Mouse (Mus musculus): ENCODE results near the gene Commd4. TPM values are rescaled to one million over a fixed set of nuclear protein-coding genes. Genes with fewer than 3 reads are reported as not detected.

Gene Commd4
- polyA plus RNA-seq, 1 experiment from 2014 or later, result 161 TPM

GRCm38 (mm10) chr9:57147205-57148143 lies 10.7 kb downstream of the Commd4 start:
- H3K4me1 ChIP-seq (ENCODE audit: control insufficient read depth, insufficient read depth, low read length), result peaks cover 14% of the 10 kb centered on the region
- H3K27me3 ChIP-seq (ENCODE audit: control insufficient read depth, insufficient read depth, low read length), result no peaks in the 10 kb centered on the region
- peak overlapping the region; percentile 67 for H3K9ac ChIP-seq (replicated peaks; ENCODE audit: low read depth, low read length)
- H3K4me2 ChIP-seq (ENCODE audit: low read depth, low read length), result peak overlapping the region; percentile 80
- peak overlapping the region; percentile 90 for H3K27ac ChIP-seq (ENCODE audit: low read depth, low read length)
- H3K4me3 ChIP-seq (ENCODE audit: low read depth, low read length), result peak overlapping the region; percentile 50
- 8% methylated on average over 19 of the region's 19 CpGs for WGBS
- ATAC-seq (ENCODE audit: low read depth), result peak; percentile 39
- no peaks in the 10 kb centered on the region for H3K9me3 ChIP-seq (ENCODE audit: control insufficient read depth, low read length)
- no peaks in the 10 kb centered on the region for H3K36me3 ChIP-seq (ENCODE audit: control insufficient read depth, insufficient read depth, low read length)

GRCm38 (mm10) chr9:57146451-57147066 lies 11.6 kb downstream of the Commd4 start:
- no peak for ATAC-seq (ENCODE audit: low read depth)
- 86% methylated on average over 17 of the region's 17 CpGs for WGBS
- Histone ChIP-seq H3K27me3 (ENCODE audit: control insufficient read depth, insufficient read depth, low read length) (no peaks in the 10 kb centered on the region), H3K27ac (ENCODE audit: low read depth, low read length) (no peak overlapping the region), H3K9me3 (ENCODE audit: control insufficient read depth, low read length) (no peaks in the 10 kb centered on the region), H3K36me3 (ENCODE audit: control insufficient read depth, insufficient read depth, low read length) (0 out of 2 replicates have a peak, but pooled peaks cover under 1% of the 10 kb centered on the region), H3K4me2 (ENCODE audit: low read depth, low read length) (no peak overlapping the region; the same call in 1 of the 2 replicates), H3K4me1 (ENCODE audit: control insufficient read depth, insufficient read depth, low read length) (peaks cover 14% of the 10 kb centered on the region), H3K4me3 (ENCODE audit: low read depth, low read length) (no peak overlapping the region), H3K9ac (replicated peaks; ENCODE audit: low read depth, low read length) (no peak overlapping the region)

- peaks cover 14% of the 10 kb centered on the region; the same call in 1 of the 2 replicates for H3K36me3 ChIP-seq (ENCODE audit: control insufficient read depth, insufficient read depth, low read length)
- WGBS, result 90% methylated on average over 8 of the region's 8 CpGs
- peaks cover 14% of the 10 kb centered on the region for H3K4me1 ChIP-seq (ENCODE audit: control insufficient read depth, insufficient read depth, low read length)
Observed at GRCm38 (mm10) chr9:57144830-57145229, 13.3 kb downstream of the Commd4 start.

GRCm38 (mm10) chr9:57143212-57143611 lies 14.9 kb downstream of the Commd4 start:
- H3K4me2 ChIP-seq (ENCODE audit: low read depth, low read length), result no peak overlapping the region
- H3K4me1 ChIP-seq (ENCODE audit: control insufficient read depth, insufficient read depth, low read length), result peaks cover 9% of the 10 kb centered on the region
- H3K27ac ChIP-seq (ENCODE audit: low read depth, low read length), result no peak overlapping the region
- H3K4me3 ChIP-seq (ENCODE audit: low read depth, low read length), result no peak overlapping the region
- H3K9me3 ChIP-seq (ENCODE audit: control insufficient read depth, low read length), result no peaks in the 10 kb centered on the region
- no peak for ATAC-seq (ENCODE audit: low read depth)
- no peak overlapping the region for H3K9ac ChIP-seq (replicated peaks; ENCODE audit: low read depth, low read length)
- WGBS, result 83% methylated on average over 11 of the region's 11 CpGs
- peaks cover 26% of the 10 kb centered on the region for H3K36me3 ChIP-seq (ENCODE audit: control insufficient read depth, insufficient read depth, low read length)
- H3K27me3 ChIP-seq (ENCODE audit: control insufficient read depth, insufficient read depth, low read length), result no peaks in the 10 kb centered on the region

More at GRCm38 (mm10) chr9:57144830-57145229, 13.3 kb downstream of the Commd4 start:
- ATAC-seq (ENCODE audit: low read depth), result no peak
- Histone ChIP-seq H3K4me2 (ENCODE audit: low read depth, low read length) (no peak overlapping the region), H3K4me3 (ENCODE audit: low read depth, low read length) (no peak overlapping the region), H3K9me3 (ENCODE audit: control insufficient read depth, low read length) (no peaks in the 10 kb centered on the region), H3K27ac (ENCODE audit: low read depth, low read length) (no peak overlapping the region), H3K27me3 (ENCODE audit: control insufficient read depth, insufficient read depth, low read length) (no peaks in the 10 kb centered on the region), H3K9ac (replicated peaks; ENCODE audit: low read depth, low read length) (no peak overlapping the region)

- Histone ChIP-seq H3K27me3 (ENCODE audit: control insufficient read depth, insufficient read depth, low read length) (no peaks in the 10 kb centered on the region), H3K4me3 (ENCODE audit: low read depth, low read length) (no peak overlapping the region), H3K9ac (replicated peaks; ENCODE audit: low read depth, low read length) (no peak overlapping the region), H3K4me2 (ENCODE audit: low read depth, low read length) (no peak overlapping the region), H3K4me1 (ENCODE audit: control insufficient read depth, insufficient read depth, low read length) (peaks cover under 1% of the 10 kb centered on the region; the same call in 1 of the 2 replicates), H3K27ac (ENCODE audit: low read depth, low read length) (no peak overlapping the region), H3K36me3 (ENCODE audit: control insufficient read depth, insufficient read depth, low read length) (peaks cover 32% of the 10 kb centered on the region), H3K9me3 (ENCODE audit: control insufficient read depth, low read length) (no peaks in the 10 kb centered on the region)
- ATAC-seq (ENCODE audit: low read depth), result no peak
- WGBS, result 92% methylated on average over 17 of the region's 17 CpGs
Observed at GRCm38 (mm10) chr9:57141417-57142353, 16.4 kb downstream of the Commd4 start.

- ATAC-seq (ENCODE audit: low read depth), result 0 out of 2 replicates have a peak, but pooled peaks have one; percentile 29
- Histone ChIP-seq H3K4me1 (ENCODE audit: control insufficient read depth, insufficient read depth, low read length) (no peaks in the 10 kb centered on the region), H3K27ac (ENCODE audit: low read depth, low read length) (no peak overlapping the region), H3K4me2 (ENCODE audit: low read depth, low read length) (no peak overlapping the region), H3K4me3 (ENCODE audit: low read depth, low read length) (no peak overlapping the region), H3K9ac (replicated peaks; ENCODE audit: low read depth, low read length) (no peak overlapping the region), H3K27me3 (ENCODE audit: control insufficient read depth, insufficient read depth, low read length) (no peaks in the 10 kb centered on the region), H3K36me3 (ENCODE audit: control insufficient read depth, insufficient read depth, low read length) (peaks cover 34% of the 10 kb centered on the region), H3K9me3 (ENCODE audit: control insufficient read depth, low read length) (no peaks in the 10 kb centered on the region)
- 89% methylated on average over 5 of the region's 5 CpGs for WGBS
Observed at GRCm38 (mm10) chr9:57139571-57139970, 18.6 kb downstream of the Commd4 start.

- ATAC-seq (ENCODE audit: low read depth), result no peak
- no peak overlapping the region for H3K27ac ChIP-seq (ENCODE audit: low read depth, low read length)
- H3K4me1 ChIP-seq (ENCODE audit: control insufficient read depth, insufficient read depth, low read length), result no peaks in the 10 kb centered on the region
- H3K27me3 ChIP-seq (ENCODE audit: control insufficient read depth, insufficient read depth, low read length), result no peaks in the 10 kb centered on the region
- H3K4me3 ChIP-seq (ENCODE audit: low read depth, low read length), result no peak overlapping the region
- peaks cover 34% of the 10 kb centered on the region for H3K36me3 ChIP-seq (ENCODE audit: control insufficient read depth, insufficient read depth, low read length)
- WGBS, result 84% methylated on average over 9 of the region's 9 CpGs
- no peak overlapping the region for H3K9ac ChIP-seq (replicated peaks; ENCODE audit: low read depth, low read length)
- H3K9me3 ChIP-seq (ENCODE audit: control insufficient read depth, low read length), result no peaks in the 10 kb centered on the region
- no peak overlapping the region for H3K4me2 ChIP-seq (ENCODE audit: low read depth, low read length)
Observed at GRCm38 (mm10) chr9:57139110-57139509, 19.0 kb downstream of the Commd4 start.

GRCm38 (mm10) chr9:57138507-57138906 lies 19.6 kb downstream of the Commd4 start:
- Histone ChIP-seq H3K9me3 (ENCODE audit: control insufficient read depth, low read length) (no peaks in the 10 kb centered on the region), H3K36me3 (ENCODE audit: control insufficient read depth, insufficient read depth, low read length) (peaks cover 34% of the 10 kb centered on the region), H3K9ac (replicated peaks; ENCODE audit: low read depth, low read length) (no peak overlapping the region), H3K27ac (ENCODE audit: low read depth, low read length) (no peak overlapping the region), H3K4me3 (ENCODE audit: low read depth, low read length) (no peak overlapping the region), H3K27me3 (ENCODE audit: control insufficient read depth, insufficient read depth, low read length) (no peaks in the 10 kb centered on the region), H3K4me1 (ENCODE audit: control insufficient read depth, insufficient read depth, low read length) (no peaks in the 10 kb centered on the region), H3K4me2 (ENCODE audit: low read depth, low read length) (no peak overlapping the region)
- WGBS, result 95% methylated on average over 6 of the region's 6 CpGs
- ATAC-seq (ENCODE audit: low read depth), result no peak

Data from neural tube, embryonic 14.5 days (tissue).